Mouse (Mus musculus): ENCODE data around the gene Cish.

- no peak for TF ChIP-seq CTCF (IDR thresholded peaks at IDR 0.05; ENCODE audit: extremely low read depth, insufficient read depth, low read length)
- no peak for TF ChIP-seq POLR2A (IDR thresholded peaks at IDR 0.05; ENCODE audit: extremely low read depth, insufficient read depth, low read length)
Observed at GRCm38 (mm10) chr9:107305601-107306542, 10.0 kb downstream of the Cish start.
